Mouse (Mus musculus) midbrain, embryonic 12.5 days (tissue): ENCODE measurements around the gene Olfr1160. TPM values are rescaled to one million over a fixed set of nuclear protein-coding genes. Genes with fewer than 3 reads are reported as not detected.
"Not testable (repeated sequence)": the region's sequence is repeated elsewhere in the genome, so short reads cannot be mapped to it uniquely, and the experiment has no call there.

ENCODE experiments used
- ATAC-seq: fragments of 200-750 bp; cut with Nextera tagmentation; 2 replicates; pipeline ENCODE4 v1.8.0; 2017; ENCODE audit warnings: low read depth, moderate TSS enrichment, moderate library complexity; ENCODE audit not compliant: low FRiP score
- H3K27ac ChIP-seq: fragments of 300-500 bp; sonication (generic); replicated peaks from 2 replicates; pipeline ENCODE4 v1.5.1; 2016; ENCODE audit warnings: mild to moderate bottlenecking
- H3K27me3 ChIP-seq: fragments of 300-500 bp; sonication (generic); 2 replicates; pipeline ENCODE4 v1.6.1; 2016; ENCODE audit warnings: mild to moderate bottlenecking
- H3K36me3 ChIP-seq: fragments of 300-500 bp; sonication (generic); 2 replicates; pipeline ENCODE4 v1.6.1; 2016
- H3K4me1 ChIP-seq: fragments of 300-500 bp; sonication (generic); 2 replicates; pipeline ENCODE4 v1.6.1; 2016
- H3K4me2 ChIP-seq: fragments of 300-500 bp; sonication (generic); replicated peaks from 2 replicates; pipeline ENCODE4 v1.6.1; 2016; ENCODE audit warnings: mild to moderate bottlenecking, moderate library complexity
- H3K4me3 ChIP-seq: fragments of 300-500 bp; sonication (generic); 2 replicates; pipeline ENCODE4 v1.5.1; 2016; ENCODE audit warnings: mild to moderate bottlenecking
- H3K9ac ChIP-seq: fragments of 300-500 bp; sonication (generic); replicated peaks from 2 replicates; pipeline ENCODE4 v1.6.1; 2016; ENCODE audit warnings: mild to moderate bottlenecking, moderate library complexity
- H3K9me3 ChIP-seq: fragments of 300-500 bp; sonication (generic); 2 replicates; pipeline ENCODE4 v1.6.1; 2016; ENCODE audit warnings: mild to moderate bottlenecking
- WGBS: fragments of 180-500 bp; shearing (Covaris S2); methylation state at CpG from one replicate; pipeline ENCODE4 v1.1.7; 2016; 5-methylcytosine and 5-hydroxymethylcytosine counted together
- polyA plus RNA-seq: library from polyadenylated mRNA; unstranded; fragments of >200 nt; fragmentation: Nextera tagmentation; extraction: Ambion mirVana; gene quantifications from 2 replicates; pipeline ENCODE4 v1.2.1, GENCODE M21; 2016

Gene Olfr1160
- polyA plus RNA-seq: not detected in 2 replicates

DNA sequence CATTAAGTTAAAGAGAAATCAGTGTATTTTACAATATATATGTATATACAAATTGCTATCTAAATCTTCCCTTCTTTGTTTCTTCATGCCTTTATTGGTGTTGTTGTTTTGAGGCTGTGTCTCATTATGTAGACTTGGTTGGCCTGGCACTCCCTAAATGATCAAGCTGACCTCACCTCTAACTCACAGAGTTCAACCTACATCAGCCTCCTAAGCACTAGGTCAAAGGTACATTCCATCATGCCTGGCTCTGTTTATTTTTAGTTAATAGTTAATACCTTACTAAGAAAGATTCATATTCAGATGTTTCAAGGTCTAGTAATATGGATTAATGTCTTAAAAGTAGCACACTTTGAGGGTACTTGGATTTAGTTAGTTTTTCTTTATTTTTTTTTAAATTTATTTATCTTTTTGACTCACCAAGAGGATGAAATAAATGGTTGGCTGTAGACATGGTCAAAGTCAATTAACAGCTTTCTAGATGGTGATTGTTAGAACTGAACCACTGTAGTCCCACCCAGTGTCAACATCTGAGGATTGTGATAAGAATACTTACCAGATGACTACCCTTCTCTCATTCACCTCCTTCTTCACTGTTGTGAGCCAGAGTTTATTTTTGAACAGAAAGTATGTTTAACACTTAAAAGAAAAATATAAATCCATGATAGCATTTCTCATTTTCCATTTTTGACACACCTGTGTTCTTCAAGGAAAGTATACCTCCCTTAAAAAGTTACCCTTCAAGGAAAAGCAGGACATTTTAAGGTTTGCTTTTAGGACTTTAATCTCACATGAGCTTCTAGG, at the start of gene Olfr1160:
Olfr1160 (minus strand) TSS at position 754 of the 804 bp plus-strand sequence.
- H3K4me3 ChIP-seq: no peak within 1 kb of the TSS
- H3K9ac ChIP-seq: no peak within 1 kb of the TSS
- no peaks in the 10 kb centered on the region for H3K4me1 ChIP-seq
- ATAC-seq: no peak
- no peaks in the 10 kb centered on the region for H3K9me3 ChIP-seq
- no peaks in the 10 kb centered on the region for H3K27me3 ChIP-seq
- no peak within 1 kb of the TSS for H3K4me2 ChIP-seq
- H3K36me3 ChIP-seq: no peaks in the 10 kb centered on the region
- H3K27ac ChIP-seq: no peak within 1 kb of the TSS

DNA sequence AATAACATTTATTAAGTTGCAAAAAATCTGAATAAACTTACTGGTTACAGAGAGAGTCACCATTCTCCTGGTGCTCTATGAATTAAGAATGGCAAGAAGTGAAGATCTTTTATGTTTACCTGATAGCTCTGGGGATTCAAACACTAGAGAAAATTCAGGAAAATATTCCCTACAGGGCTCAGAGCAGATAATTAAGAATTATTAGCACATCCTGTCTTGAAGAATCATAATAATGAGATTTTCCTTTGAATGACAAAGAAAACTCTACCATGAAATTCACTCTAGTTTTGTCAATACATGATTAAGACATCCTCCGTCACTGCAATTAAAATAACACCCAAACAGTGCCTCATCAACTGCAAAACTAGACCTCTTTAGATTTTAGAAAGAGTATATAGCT, 43.0 kb upstream of the Olfr1160 start, which contains the start of gene Olfr1162:
Olfr1162 (minus strand) TSS at position 101 of the 400 bp plus-strand sequence.
- Histone ChIP-seq H3K4me2 (no peak within 1 kb of the TSS), H3K27me3 (no peaks in the 10 kb centered on the region), H3K4me1 (no peaks in the 10 kb centered on the region), H3K9ac (no peak within 1 kb of the TSS), H3K4me3 (no peak within 1 kb of the TSS), H3K27ac (no peak within 1 kb of the TSS), H3K9me3 (no peaks in the 10 kb centered on the region), H3K36me3 (no peaks in the 10 kb centered on the region)
- WGBS: 87% methylated on average over 1 of the region's 1 CpGs
- no peak for ATAC-seq

DNA sequence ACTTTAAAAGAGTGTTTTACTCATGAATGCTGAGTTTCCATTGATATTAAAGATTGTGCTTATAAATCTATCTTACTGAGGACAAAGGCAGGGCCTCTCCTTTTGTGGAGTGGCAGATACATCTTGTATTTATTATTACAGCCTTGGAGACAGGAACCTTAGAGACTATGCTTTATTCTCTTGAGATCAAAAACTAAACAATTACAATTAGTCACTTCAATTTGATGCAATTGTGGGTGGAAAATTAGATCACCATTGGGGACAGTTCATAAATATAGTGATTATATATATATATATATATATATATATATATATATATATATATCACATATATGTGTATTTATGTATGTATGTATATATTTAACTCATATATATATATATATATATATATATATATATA, 29.5 kb upstream of the Olfr1160 start, which contains the start of gene Olfr73:
Olfr73 (minus strand) TSS at position 101 of the 400 bp plus-strand sequence.
- ATAC-seq: no peak
- no peak within 1 kb of the TSS for H3K27ac ChIP-seq
- H3K36me3 ChIP-seq: no peaks in the 10 kb centered on the region
- no peaks in the 10 kb centered on the region for H3K27me3 ChIP-seq
- no peaks in the 10 kb centered on the region for H3K4me1 ChIP-seq
- H3K9ac ChIP-seq: no peak within 1 kb of the TSS
- no peak within 1 kb of the TSS for H3K4me3 ChIP-seq
- no peaks in the 10 kb centered on the region for H3K9me3 ChIP-seq
- no peak within 1 kb of the TSS for H3K4me2 ChIP-seq

DNA sequence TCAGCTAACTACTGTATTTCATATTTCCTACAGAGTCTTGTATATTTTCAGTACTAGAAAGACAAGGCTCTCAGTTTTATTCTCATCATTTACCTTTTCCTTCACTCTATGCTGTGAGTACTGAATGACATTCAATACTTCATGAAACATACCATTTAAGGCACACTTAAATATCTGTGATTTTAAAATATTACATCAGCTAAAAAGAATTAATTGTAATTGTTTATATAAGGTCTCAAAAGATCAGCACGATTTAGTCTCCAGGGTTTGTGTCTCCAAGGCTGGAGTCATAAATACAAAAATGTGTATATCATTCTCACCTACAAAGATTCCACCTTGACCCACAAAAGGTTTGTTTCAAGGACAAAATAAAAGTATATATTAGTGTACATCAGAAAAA, 14.4 kb upstream of the Olfr1160 start, which contains the start of gene Olfr1161:
Olfr1161 (plus strand) TSS at position 301 of the 400 bp plus-strand sequence.
- not testable (repeated sequence) for H3K27me3 ChIP-seq, H3K4me2 ChIP-seq, H3K4me3 ChIP-seq, ATAC-seq, H3K36me3 ChIP-seq, H3K9ac ChIP-seq, H3K27ac ChIP-seq, H3K9me3 ChIP-seq, H3K4me1 ChIP-seq
- WGBS: 87% methylated on average over 1 of the region's 1 CpGs

- ATAC-seq: no peak
- Histone ChIP-seq H3K27me3 (no peaks in the 10 kb centered on the region), H3K36me3 (no peaks in the 10 kb centered on the region), H3K9ac (no peak within 1 kb of the TSS), H3K4me1 (no peaks in the 10 kb centered on the region), H3K4me3 (no peak within 1 kb of the TSS), H3K9me3 (no peaks in the 10 kb centered on the region), H3K27ac (no peak within 1 kb of the TSS), H3K4me2 (no peak within 1 kb of the TSS)
Observed at GRCm38 (mm10) chr2:87989813-87990212, 18.3 kb downstream of the Olfr1160 start, which contains the start of gene Olfr1158. Gene Olfr1158 (plus strand): TSS chr2:87990113.

DNA sequence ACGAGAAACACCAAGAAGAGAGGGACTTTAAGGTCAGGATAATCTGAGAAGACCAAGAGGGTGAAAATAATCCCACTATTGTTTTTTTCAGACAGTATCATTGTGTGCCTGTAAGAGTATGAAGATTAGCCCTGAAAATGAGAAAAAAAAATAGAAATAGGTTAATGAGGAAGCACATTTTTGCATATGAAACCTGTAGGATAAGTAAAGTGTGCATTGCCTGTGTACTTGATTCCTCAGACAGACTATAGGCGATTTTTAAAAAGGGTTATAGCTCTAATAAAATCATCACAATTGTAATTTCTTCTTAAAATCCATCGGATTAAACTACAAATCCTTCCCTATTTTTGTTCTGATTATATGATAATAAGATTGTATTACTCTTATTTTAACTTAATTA, 33.5 kb downstream of the Olfr1160 start, which contains the start of gene Olfr74:
Olfr74 (minus strand) TSS at position 101 of the 400 bp plus-strand sequence.
- 69% methylated on average over 3 of the region's 3 CpGs for WGBS
- Histone ChIP-seq H3K9ac (no peak within 1 kb of the TSS), H3K36me3 (no peaks in the 10 kb centered on the region), H3K9me3 (no peaks in the 10 kb centered on the region), H3K27ac (no peak within 1 kb of the TSS), H3K4me3 (no peak within 1 kb of the TSS), H3K4me1 (no peaks in the 10 kb centered on the region), H3K27me3 (no peaks in the 10 kb centered on the region), H3K4me2 (no peak within 1 kb of the TSS)
- no peak for ATAC-seq

DNA sequence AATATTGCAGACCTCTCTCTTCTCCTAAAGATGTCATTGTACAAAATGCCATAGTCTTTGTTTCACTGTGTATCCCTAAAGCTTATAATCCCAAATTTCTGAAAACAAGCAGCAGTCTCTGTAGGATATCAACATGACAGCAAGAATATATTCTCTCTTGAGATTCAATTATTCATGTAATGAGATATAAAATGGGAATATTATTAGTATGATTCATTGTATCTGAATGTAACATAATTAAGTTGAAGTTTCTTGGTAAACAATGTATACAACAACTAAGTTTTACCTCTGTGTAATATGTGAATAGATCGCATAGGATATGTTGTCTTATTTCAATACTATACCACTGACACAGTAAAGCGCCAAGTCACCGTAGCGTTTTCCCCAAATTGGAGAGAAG, 39.9 kb downstream of the Olfr1160 start, which contains the start of gene Olfr1157:
Olfr1157 (minus strand) TSS at position 101 of the 400 bp plus-strand sequence.
- H3K36me3 ChIP-seq: no peaks in the 10 kb centered on the region
- no peak within 1 kb of the TSS for H3K9ac ChIP-seq
- no peaks in the 10 kb centered on the region for H3K4me1 ChIP-seq
- H3K27me3 ChIP-seq: no peaks in the 10 kb centered on the region
- H3K4me2 ChIP-seq: no peak within 1 kb of the TSS
- ATAC-seq: no peak
- no peak within 1 kb of the TSS for H3K4me3 ChIP-seq
- WGBS: 89% methylated on average over 4 of the region's 4 CpGs
- no peak within 1 kb of the TSS for H3K27ac ChIP-seq
- H3K9me3 ChIP-seq: no peaks in the 10 kb centered on the region

DNA sequence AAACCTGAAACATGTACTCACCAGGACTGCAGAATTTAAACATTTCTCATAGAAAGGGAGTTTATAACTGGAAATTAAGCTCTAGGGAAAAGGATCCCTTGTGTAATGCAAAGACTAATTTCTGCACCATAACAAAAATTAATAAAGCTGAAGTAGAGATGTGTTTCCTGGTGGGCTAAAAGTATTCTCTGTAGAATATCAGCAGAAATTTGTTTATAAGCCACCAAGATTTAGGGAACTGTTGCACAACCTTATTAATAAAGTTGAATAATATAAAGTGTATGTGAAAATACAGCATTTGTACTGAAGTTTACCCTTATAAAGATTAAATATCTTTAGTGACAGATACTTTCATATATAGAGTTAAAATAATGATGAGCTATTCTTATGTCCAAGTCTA, 55.1 kb downstream of the Olfr1160 start, which contains the start of gene Olfr1156:
Olfr1156 (minus strand) TSS at position 101 of the 400 bp plus-strand sequence.
- no peak within 1 kb of the TSS for H3K4me3 ChIP-seq
- H3K27ac ChIP-seq: no peak within 1 kb of the TSS
- H3K4me1 ChIP-seq: no peaks in the 10 kb centered on the region
- H3K4me2 ChIP-seq: no peak within 1 kb of the TSS
- no peaks in the 10 kb centered on the region for H3K9me3 ChIP-seq
- H3K36me3 ChIP-seq: no peaks in the 10 kb centered on the region
- no peak within 1 kb of the TSS for H3K9ac ChIP-seq
- no peaks in the 10 kb centered on the region for H3K27me3 ChIP-seq
- ATAC-seq: no peak

Other genes starting within 250 kb of the Olfr1160 start
- not detected in 2 replicates for gene Olfr152, start 228.8 kb downstream of the Olfr1160 start, polyA plus RNA-seq
- gene Olfr1143, start 207.7 kb downstream of the Olfr1160 start, polyA plus RNA-seq: not detected in 2 replicates
- gene Olfr1145, start 198.4 kb downstream of the Olfr1160 start, polyA plus RNA-seq: not detected in 2 replicates
- not detected in 2 replicates for gene Olfr1148, start 177.7 kb downstream of the Olfr1160 start, polyA plus RNA-seq
- not detected in 2 replicates for gene Olfr1150-ps1, start 164.3 kb downstream of the Olfr1160 start, polyA plus RNA-seq
- not detected in 2 replicates for gene Olfr1151, start 152.4 kb downstream of the Olfr1160 start, polyA plus RNA-seq
- not detected in 2 replicates for gene Olfr1152, start 141.8 kb downstream of the Olfr1160 start, polyA plus RNA-seq
- gene Olfr1153, start 113.3 kb downstream of the Olfr1160 start, polyA plus RNA-seq: not detected in 2 replicates
- not detected in 2 replicates for gene Olfr1154, start 103.1 kb downstream of the Olfr1160 start, polyA plus RNA-seq
- not detected in 2 replicates for gene Olfr1155, start 63.1 kb downstream of the Olfr1160 start, polyA plus RNA-seq
- gene Olfr1156, start 55.2 kb downstream of the Olfr1160 start, polyA plus RNA-seq: not detected in 2 replicates
- gene Olfr1157, start 40.0 kb downstream of the Olfr1160 start, polyA plus RNA-seq: not detected in 2 replicates
- not detected in 2 replicates for gene Olfr74, start 33.6 kb downstream of the Olfr1160 start, polyA plus RNA-seq
- not detected in 2 replicates for gene Olfr1158, start 18.2 kb downstream of the Olfr1160 start, polyA plus RNA-seq
- gene Olfr1161, start 14.5 kb upstream of the Olfr1160 start, polyA plus RNA-seq: not detected in 2 replicates
- not detected in 2 replicates for gene Olfr73, start 29.4 kb upstream of the Olfr1160 start, polyA plus RNA-seq
- not detected in 2 replicates for gene Olfr1162, start 42.9 kb upstream of the Olfr1160 start, polyA plus RNA-seq
- not detected in 2 replicates for gene Olfr1163, start 63.6 kb upstream of the Olfr1160 start, polyA plus RNA-seq
- not detected in 2 replicates for gene Olfr1164, start 85.7 kb upstream of the Olfr1160 start, polyA plus RNA-seq
- not detected in 2 replicates for gene Olfr1166, start 120.0 kb upstream of the Olfr1160 start, polyA plus RNA-seq
- gene Olfr1167, start 146.9 kb upstream of the Olfr1160 start, polyA plus RNA-seq: not detected in 2 replicates
- not detected in 2 replicates for gene Olfr1168, start 173.6 kb upstream of the Olfr1160 start, polyA plus RNA-seq
- gene Olfr1170, start 220.1 kb upstream of the Olfr1160 start, polyA plus RNA-seq: not detected in 2 replicates